Mouse (Mus musculus): ENCODE measurements around the gene Tldc2.

The Tldc2 gene

GRCm38 (mm10) chr2:157078059-157078792, 8.6 kb upstream of the Tldc2 start:
- in situ Hi-C loops (cut with MboI, MseI), result no loop called here

- in situ Hi-C loops (cut with MboI, MseI), result no loop called here
These were observed 7.8 kb upstream of the Tldc2 start, which contains the start of gene Soga1 for GRCm38 (mm10) chr2:157078793-157079700. TSS of gene Soga1 (minus strand) at chr2:157079254.

- in situ Hi-C loops (cut with MboI, MseI), result no loop called here
These were observed 7.1 kb upstream of the Tldc2 start for GRCm38 (mm10) chr2:157079701-157080180.

GRCm38 (mm10) chr2:157081331-157081730, 5.5 kb upstream of the Tldc2 start:
- in situ Hi-C loops (cut with MboI, MseI), result no loop called here

- in situ Hi-C loops (cut with MboI, MseI), result no loop called here
These were observed 4.9 kb upstream of the Tldc2 start for GRCm38 (mm10) chr2:157081960-157082359.

- in situ Hi-C loops (cut with MboI, MseI), result no loop called here
These were observed 1.8 kb upstream of the Tldc2 start for GRCm38 (mm10) chr2:157084831-157085585.

GRCm38 (mm10) chr2:157087536-157088317, 872 bp downstream of the Tldc2 start:
- in situ Hi-C loops (cut with MboI, MseI), result no loop called here

- in situ Hi-C loops (cut with MboI, MseI), result no loop called here
These were observed 5.2 kb downstream of the Tldc2 start for GRCm38 (mm10) chr2:157092024-157092423.

- in situ Hi-C loops (cut with MboI, MseI), result no loop called here
These were observed 8.3 kb downstream of the Tldc2 start for GRCm38 (mm10) chr2:157095005-157095755.

GRCm38 (mm10) chr2:157099532-157100318, 12.9 kb downstream of the Tldc2 start:
- in situ Hi-C loops (cut with MboI, MseI), result no loop called here

- in situ Hi-C loops (cut with MboI, MseI), result no loop called here
These were observed 13.4 kb downstream of the Tldc2 start for GRCm38 (mm10) chr2:157100319-157100605.

GRCm38 (mm10) chr2:157101650-157102049, 14.8 kb downstream of the Tldc2 start:
- in situ Hi-C loops (cut with MboI, MseI), result no loop called here

GRCm38 (mm10) chr2:157102256-157102655, 15.4 kb downstream of the Tldc2 start:
- in situ Hi-C loops (cut with MboI, MseI), result no loop called here

GRCm38 (mm10) chr2:157104454-157104853, 17.6 kb downstream of the Tldc2 start:
- in situ Hi-C loops (cut with MboI, MseI), result no loop called here

GRCm38 (mm10) chr2:157108236-157108635, 21.4 kb downstream of the Tldc2 start:
- in situ Hi-C loops (cut with MboI, MseI), result no loop called here

GRCm38 (mm10) chr2:157116964-157117363, 30.1 kb downstream of the Tldc2 start:
- in situ Hi-C loops (cut with MboI, MseI), result no loop called here

- in situ Hi-C loops (cut with MboI, MseI), result no loop called here
These were observed 31.7 kb downstream of the Tldc2 start for GRCm38 (mm10) chr2:157118556-157118955.

- in situ Hi-C loops (cut with MboI, MseI), result no loop called here
These were observed 32.2 kb downstream of the Tldc2 start for GRCm38 (mm10) chr2:157119075-157119474.

GRCm38 (mm10) chr2:157121766-157122165, 34.9 kb downstream of the Tldc2 start:
- in situ Hi-C loops (cut with MboI, MseI), result no loop called here

GRCm38 (mm10) chr2:157125246-157125645, 38.4 kb downstream of the Tldc2 start:
- in situ Hi-C loops (cut with MboI, MseI), result no loop called here

Measured in T-helper 1 cell (primary cell).